Mouse (Mus musculus): Measurements from ENCODE around the gene Pafah1b1.

Gene Pafah1b1

DNA sequence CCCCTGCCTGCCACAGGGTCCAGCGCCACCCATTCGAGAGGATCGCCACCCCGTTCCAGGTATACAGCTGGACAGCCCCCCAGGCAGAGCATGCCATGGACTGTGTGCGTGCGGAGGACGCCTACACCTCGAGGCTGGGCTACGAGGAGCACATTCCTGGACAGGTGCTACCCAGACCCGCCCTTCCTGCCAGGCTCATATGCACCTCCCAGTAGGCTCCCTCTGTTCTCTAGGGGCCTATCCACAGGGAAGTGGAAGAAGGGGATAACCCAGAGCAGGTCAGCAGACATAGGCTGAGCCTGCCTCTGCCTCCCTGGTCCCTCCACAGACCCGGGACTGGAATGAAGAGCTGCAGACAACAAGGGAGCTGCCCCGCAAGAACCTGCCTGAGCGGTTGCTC, 64.1 kb downstream of the Pafah1b1 start:
- no peak for DNase-seq

DNA sequence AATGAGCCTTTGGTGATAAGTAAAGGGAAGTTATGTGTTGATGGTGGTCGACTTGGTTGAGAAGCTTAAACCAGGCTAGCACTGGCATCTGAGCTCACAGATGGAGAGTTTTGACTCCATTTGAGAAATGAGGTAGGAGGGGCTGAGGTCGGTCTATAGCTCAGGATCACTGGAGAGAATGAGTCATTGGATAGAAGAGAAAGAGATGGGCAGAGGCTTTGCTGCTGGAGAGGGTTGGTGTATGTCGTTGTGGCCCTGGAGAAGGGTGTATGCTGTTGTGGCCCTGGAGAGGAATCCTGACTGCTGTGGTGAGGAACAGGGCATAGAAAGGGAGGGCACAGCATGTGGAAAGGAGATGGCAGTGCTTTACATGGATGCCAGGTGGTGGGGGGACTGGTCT, 68.5 kb downstream of the Pafah1b1 start:
- no peak for DNase-seq

DNA sequence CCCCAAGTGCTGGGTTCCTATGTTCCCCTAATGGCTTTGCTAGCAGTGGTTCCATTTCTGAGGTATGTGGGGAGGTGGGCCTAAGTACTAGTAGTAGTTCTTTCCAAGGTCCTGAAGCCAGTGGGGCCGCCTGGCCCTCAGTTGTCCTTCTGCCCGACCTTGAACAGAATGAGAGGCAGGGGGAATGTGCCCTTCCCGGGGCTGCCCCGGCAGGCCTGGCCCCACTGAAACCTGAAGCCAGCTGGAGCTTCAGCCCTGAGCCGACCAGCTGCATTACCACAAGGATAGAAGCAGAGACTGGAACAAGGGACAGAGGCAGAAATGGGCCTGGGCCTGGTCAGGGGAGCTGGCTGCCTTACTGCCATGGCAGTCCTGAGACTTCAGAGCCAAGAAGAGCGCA, 71.1 kb downstream of the Pafah1b1 start:
- DNase-seq = no peak

DNA sequence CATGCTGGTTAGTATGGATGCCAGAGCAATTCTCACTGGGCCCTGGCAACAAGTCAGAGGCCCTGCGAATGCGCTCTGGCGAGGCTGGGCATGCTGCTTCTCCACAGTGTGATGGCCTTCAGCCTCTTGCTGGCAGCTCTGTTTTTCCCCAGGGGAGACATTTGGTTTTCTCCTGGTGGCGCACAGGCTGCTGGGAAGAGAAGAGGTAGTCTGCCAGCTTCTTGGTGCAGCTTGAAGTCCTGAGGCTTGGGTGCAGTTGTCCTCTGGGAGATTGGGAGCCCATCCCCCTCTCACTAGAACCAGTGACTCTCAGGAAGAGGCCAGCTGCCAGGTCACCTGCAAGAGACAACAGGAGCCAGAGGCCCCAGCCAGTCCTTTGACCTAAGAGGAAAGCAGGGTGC, 71.7 kb downstream of the Pafah1b1 start:
- peak; percentile 28 for DNase-seq

DNA sequence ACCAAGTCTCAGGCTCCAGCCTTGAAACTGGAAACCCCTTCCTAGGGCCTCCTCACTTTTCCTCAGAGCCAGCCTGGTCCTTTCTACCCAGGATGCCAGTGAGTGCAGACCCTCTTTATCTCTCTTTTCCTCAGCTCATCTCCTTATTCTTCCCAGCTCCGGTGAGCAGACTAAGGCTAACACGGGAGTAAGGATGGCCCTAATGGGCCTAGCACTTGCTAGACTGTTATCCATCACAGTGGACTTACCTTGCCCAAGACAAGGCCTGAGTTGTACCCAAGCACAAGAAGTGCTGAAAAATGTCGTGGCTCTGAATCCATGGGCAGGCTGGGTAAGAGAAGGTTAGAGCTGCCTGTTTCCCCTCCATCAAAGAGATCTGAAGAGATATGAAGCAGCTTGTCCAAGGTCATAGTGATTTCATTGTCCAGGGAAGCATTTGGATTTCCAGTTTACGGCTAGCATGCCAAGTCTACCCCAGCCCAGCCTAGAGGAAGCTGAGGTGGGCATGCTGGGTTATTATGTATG, 73.8 kb downstream of the Pafah1b1 start:
- DNase-seq = no peak

DNA sequence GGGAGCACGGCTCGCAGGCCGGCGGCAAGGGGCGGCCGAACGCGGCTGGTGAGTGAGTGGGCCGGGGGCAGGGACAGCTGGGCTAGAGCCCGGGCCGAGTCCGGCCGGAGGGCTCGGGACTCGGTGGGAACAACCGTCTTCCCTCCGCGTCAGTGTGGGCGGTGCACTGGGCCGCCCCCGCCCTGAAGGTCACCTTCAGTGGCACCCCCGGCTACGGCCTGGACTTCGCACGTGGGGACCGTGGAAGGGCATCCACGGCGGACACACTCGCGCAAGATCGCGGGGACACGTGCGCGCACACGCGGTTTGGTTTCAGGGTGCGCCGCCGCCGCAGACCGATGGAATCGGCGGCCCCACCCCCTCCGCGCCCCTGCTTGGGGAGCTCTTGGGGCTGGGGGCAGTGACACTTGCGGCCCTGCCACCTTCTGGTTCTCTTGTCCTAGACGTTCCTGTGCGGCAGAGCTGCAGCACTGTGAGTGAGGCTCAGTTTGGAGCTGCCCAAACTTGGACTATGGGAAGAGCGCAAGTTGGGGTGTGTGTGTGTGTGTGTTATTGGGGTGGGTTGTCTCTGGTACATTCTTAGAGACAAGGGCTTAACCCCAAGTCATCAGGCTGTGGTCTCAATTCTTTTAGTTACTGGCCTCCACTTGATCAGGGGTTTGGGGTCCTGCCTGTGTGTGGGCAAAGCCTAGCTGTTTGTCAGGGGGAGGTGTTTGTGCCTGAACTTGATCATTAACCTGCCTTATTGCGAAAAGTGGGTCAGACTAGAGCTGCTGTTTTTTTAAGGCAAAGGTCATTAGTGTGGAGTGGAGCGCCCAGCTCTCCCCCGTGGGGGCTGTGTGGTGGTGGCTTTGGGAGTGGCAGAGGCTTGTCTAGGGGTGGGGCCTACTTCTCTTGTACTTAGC, 74.6 kb downstream of the Pafah1b1 start:
- DNase-seq = no peak

DNA sequence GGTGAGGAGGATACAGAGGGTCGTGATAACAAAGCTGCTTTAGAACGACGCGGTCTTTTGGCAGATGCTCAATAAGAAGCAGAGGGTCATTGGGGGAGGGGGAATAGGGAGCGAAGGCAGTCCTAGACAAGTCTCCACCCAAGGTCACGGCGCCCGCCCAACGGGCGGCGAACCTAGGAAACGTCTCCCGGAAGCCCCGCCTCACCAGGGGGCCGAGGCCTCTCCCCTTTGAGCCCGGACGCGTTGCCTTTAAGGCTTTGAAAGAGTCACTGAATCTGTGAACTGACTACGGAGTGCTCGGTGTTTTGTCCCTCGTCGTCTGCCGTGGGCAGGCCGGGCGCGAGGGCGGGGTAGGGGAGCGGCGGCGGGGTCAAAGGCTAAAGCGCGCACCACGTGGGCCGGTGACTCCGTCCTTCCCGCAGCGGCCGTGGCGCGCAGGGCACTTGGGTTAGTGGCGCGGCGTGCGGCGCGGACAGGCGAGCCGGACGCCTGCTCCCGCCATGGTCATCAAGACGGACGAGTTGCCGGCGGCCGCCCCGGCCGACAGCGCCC, 75.3 kb downstream of the Pafah1b1 start, which contains the start of gene Cluh:
Cluh (plus strand) TSS at position 401 of the 552 bp plus-strand sequence.
- DNase-seq = peak; percentile 98

DNA sequence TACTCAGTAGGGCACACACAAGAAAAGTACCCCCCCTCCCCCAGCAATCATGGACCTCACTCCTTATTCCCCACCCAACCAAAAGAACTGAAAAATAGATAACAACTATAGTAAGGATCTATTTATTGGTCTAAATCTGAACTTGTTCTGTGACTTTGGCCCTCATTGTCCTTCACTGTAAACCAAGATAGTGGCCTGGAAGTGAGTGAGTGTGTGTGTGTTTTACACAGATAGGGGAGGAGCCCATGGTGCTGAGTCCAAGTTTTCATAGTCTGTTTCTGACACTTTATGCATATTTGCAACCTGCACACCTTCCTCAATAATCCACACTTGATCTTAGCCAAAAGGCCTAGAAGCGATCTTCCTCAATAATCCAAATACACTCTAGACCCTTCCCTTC, 75.8 kb downstream of the Pafah1b1 start:
- DNase-seq = no peak

DNA sequence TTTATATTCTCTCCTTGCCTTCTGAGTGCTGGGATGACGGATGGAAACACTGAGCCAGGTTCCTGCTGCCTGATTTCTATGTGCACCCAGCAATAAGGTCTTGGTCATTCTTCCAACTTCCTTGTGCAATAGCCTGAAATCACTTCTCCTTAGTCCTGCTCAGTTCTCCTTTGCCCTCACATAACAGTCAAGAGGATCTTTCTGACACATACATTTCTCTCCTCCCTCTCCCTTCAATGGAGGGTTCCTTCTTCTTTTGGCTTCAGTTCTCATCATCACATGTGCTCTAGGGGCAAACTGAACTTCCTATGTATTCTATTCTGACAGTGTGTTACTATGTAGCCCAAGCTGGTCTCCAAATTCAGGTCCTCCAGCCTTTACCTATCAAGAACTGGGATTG, 76.5 kb downstream of the Pafah1b1 start:
- no peak for DNase-seq

DNA sequence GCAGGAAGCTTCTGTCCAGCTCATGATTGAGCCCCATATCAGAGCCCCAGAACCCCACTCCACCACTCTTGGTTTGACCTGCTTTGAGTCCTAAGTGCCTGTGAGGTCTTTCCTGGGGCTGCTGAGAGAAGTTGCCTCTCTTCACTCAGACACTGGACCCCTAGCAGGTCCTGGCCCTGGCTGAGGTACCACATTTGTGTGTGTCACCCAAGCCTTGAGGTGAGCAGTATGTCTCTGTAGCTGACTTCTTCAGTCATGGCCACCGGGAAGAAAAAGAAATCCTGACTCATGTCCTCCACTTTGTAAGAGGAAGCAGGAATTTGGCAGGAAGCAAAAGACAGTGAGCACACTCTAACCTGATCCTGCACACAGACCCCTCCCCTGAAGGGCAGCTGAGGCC, 84.8 kb downstream of the Pafah1b1 start:
- no peak for DNase-seq

DNA sequence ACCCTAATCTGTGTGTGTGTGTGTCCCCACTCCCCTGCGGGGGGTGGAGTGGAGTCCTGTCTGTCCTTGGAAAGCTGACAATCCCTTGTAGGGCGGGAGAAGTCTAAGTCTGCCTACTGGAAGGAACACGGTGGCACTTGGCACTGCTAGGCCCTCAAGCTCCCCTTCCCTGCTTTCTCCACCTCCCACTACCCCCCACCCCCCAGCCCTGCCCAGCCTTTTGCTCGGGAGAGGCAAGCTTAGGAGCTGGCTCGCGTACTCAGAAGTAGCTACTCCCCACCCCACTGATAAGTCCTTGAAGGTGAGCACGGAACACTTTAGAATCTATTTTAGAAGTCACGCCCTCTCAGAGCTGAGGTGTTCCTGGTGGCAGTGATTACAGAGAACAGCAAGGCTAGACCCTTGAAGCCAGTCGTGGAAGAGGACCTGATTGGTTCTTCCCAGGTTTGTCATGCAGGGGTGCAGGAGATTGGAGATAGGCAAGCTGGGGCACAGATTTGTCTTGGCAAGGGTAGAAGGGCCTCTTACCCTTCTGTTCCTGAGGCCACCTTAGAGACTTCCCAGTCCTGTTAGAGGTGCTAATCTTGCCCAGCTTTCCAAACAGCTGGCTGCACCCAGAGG, 85.6 kb downstream of the Pafah1b1 start:
- DNase-seq = no peak

DNA sequence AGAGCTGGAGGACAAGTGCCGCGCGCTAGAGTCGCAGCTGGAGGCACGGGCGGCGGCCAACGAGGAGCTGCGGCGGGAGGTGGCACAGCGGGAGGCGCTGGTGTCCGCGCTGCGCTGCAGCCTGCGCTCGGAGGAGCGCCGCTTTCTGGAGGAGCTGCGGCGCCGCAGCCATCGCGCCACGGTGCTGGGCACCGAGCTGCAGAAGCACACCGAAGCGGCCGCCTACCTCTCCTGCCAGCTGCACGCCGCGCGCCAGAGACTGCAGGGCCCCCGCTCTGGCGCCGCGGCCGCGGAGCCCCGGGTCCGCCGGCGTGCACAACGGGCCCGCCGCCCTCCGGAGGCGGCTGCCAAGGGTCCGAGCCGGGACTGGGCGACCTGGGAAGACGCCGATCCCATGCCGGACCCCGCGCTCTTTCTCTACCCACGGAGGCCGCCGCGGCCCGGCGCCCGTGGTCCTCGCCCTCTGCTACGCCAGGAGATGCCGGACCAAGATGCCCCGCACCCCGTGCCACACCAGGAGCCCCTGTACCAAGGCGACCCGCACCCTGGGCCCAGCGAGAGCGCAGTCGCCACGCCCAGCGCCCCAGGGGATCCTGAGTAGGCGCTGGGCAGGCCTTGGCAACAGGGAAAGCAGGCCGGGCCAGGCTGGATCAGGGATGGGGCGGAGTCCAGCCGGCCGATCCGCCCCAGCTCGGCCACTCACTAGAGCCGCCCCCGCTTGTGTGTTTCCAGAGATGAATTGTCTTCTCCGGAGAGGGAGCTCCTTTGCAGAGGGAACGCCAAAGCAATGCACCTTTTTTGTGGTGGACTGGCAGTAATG, 86.3 kb downstream of the Pafah1b1 start:
- peak; percentile 85 for DNase-seq

DNA sequence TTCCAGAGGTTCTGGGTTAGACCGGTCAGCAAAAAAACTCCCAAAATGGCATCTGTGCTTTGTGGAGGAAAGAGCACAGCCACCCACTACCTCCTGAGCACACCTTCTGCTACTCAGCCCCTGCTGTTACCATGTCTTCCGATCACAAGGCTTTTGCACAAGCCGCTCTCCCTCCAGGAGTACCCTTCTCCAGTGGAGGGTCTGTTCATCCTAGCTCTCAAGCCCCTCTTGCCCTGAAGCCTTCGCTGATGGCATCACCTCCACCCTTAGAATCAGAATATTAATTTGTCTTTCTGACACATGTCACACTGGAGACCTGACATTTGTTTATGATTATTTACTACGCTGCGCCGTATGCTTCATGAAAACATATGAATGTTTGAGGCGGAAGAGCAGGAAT, 87.0 kb downstream of the Pafah1b1 start:
- no peak for DNase-seq

DNA sequence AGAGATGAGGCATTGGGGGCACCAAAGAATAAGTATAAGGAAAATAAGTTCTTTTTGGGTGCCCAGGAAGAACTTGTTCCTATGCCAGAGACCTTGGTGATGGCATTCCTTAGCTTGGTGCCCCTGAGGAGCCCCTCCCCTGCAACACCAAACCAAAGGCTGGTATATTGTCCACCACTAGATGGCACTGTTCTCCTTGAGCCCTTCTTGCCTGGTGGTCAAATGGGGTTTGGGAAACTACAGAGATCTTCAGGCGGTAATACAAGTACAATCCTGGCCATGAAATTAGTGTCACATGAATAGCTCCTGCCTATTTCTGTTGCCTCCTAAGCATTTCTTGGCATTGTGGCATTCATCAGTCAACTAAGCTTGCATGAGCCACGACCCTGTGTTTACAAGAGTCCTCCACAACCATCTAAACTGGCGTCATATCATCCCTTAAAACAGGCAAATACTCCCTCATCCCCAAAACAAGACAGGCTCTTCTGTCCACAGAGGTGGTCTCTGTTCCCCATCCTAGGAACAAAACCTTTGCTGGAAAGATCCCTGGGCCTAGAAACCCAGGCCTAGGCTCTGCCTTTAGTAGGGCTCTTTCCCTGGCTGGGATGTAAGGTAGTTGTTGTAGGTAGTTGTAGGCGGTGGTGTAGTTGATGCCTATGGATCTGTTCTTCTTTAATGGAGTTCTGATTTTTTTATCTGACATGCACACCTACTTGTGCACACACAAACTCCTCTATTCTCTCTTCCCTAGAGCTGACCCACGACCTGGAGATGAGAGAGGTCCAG, 89.8 kb downstream of the Pafah1b1 start:
- DNase-seq = peak; percentile 60

DNA sequence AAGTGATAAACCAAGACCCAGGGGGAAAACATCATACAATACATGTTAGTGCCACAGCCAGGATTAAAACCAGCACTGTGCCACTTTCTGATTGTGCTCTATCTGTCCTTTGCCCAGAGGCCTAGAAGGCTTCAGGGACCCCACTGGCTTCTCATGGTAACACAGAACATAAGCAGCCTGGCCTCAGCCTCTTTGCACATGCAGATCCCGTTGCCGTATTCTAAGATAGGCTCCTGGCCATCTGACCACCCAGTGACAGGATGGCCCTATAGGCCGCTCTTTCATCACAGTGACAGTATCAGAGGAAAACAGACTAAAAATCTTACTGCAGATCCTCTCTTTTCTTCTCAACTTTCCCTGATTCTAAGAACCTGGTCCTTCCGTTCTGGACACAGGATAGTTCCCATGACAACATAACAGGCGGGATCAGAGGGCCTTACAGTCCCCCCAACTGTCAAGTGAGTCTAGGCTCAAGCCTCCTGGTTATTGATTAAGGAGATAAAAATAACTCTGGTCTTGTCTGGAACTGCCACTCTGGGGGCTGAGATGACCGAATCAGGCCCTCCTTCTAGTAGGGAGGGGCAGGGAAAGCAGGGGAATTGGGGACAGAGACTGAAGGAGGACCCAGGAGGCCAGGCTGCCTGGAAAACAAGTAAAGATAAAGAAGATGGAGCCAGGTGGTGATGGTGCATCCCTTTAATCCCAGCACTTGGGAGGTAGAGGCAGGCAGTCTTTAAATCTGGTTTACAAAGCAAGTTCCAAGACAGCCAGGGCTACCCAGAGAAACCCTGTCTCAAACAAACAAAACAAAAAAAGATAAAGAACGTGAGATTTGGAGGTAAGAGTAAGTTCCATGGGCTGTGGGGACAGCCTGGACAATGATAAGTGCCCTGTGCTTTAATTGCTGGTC, 92.3 kb downstream of the Pafah1b1 start:
- no peak for DNase-seq

DNA sequence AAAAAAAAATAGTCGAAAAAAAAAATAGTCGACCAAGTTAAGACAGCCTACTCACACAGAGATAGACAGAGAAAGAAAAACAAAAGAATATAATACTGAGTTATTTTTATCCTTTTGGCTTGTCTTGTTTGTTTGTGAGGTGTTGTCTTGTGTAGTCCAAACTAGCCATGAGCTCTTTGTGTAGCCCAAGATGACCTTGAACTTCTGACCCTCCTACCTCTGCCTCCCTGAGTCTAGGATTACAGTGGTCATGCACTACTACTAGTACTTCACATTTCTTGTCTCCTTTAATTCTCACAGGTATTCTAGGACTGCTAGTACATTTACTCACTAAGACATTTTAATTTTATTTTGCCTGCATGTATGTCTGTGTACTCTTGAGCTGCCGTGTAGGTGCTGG, 97.0 kb downstream of the Pafah1b1 start:
- DNase-seq = no peak

DNA sequence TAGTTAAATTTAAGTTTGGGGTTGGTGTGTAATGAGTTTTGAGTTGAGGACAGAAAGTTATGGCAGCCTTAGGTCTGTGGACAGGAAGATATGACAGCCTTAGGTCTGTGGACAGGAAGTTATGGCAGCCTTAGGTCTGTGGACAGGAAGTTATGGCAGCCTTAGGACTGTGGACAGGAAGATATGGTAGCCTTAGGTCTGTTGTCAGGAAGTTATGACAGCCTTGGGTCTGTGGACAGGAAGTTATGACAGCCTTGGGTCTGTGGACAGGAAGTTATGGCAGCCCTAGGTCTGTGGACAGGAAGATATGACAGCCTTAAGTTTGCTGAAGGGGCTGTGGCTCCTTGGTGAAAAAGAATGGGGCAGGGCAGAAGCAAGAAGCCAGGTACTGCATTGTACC, 99.1 kb downstream of the Pafah1b1 start:
- no peak for DNase-seq
